Mouse (Mus musculus): ENCODE results near the gene Lgr4.

DNA sequence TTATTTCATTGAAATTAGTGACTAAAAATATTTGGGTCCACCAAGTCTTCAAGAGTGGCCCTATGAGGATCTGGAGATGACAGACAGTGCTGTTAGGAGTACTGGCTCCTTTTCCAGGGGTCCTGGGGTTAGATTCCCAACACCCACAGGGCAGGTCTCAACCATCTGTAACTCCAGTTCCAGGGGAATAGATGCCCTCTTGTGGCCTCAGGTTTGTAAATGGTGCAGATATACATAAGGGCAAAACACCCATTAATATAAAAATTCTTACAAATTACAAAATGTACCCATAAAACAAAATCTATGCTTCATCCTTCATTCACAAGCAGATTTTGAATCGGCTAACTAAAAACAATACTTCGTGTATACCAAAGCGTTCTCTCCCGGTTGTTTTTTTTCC, 27.4 kb upstream of the Lgr4 start:
- TF ChIP-seq CHD2 (IDR thresholded peaks at IDR 0.05; ENCODE audit: low read depth, low read length) (no peak), ZNF384 (IDR thresholded peaks at IDR 0.05; ENCODE audit: low read depth, low read length) (no peak)
